Mouse (Mus musculus): ENCODE measurements around the gene Thra.

- no peak for TF ChIP-seq CTCF (IDR thresholded peaks at IDR 0.05; ENCODE audit: low read depth, low read length)
- no peak for TF ChIP-seq POLR2A (IDR thresholded peaks at IDR 0.05; ENCODE audit: extremely low read depth, insufficient read depth, low read length)
Observed at GRCm38 (mm10) chr11:98776052-98776764, 35.8 kb downstream of the Thra start.
